Mouse (Mus musculus): Measurements from ENCODE around the gene Paxbp1.

Paxbp1 gene

DNA sequence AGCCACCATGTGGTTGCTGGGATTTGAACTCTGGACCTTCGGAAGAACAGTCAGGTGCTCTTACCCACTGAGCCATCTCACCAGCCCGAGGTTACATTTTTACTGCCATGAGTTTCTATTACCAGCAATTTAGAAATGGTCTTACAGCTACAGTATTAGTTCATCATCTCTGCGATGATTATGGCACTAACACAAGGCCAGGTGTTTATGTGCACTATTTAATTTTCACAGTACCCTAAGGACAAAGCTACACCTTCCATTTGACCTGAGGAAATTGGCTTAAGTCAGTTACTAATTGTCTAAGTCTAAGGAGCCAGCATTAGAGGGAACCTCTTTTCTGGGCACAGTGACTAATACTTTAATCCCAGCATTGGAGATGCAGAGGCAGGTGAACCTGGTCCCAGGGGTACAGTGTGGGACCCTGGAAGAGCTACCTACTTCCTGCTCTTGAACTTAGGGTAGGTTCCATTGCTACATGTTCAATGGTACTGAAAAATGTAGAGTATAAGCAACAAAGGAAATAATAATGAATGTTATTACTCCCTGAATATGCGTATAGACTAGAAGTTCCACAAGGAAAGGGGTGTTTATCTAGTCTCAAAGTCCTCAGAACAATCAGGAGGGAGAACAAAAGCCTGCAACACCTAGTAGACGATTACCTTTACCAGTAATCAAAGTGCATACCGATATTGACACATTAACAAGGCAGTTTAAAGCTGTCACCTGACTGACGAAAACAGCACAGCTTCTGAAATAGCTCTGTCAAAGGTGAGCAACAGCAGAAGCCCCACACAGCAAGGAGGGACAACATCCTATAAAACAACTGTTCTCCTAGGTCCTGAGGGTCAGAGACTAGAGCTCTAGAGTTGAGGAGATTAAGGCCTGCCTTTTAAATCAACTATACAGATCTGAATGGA, 47.8 kb downstream of the Paxbp1 start:
- DNase-seq (ENCODE audit: low read depth): no peak

- no peak for DNase-seq (ENCODE audit: low read depth)
Observed at GRCm38 (mm10) chr16:90995498-90995897, 48.8 kb downstream of the Paxbp1 start.

DNA sequence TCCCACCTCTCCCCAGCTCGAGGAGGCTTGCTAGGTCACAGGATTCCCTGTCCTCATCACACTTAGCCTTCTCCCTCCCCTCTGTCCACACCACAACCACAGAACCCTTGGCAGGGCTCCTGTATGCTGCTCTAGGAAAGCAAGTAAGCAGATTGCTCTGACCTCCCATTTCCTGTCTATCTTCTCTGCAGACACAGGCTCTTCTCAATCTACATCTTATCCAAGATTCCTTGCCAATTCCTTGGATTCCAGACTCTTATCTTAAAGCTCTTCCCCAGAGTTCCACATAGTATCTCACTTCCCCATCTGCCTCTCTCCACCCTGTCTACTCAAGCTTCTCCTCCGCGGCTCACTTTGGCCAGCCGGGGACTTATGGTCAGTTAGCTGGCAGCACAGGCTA, 49.3 kb downstream of the Paxbp1 start:
- DNase-seq (ENCODE audit: low read depth): no peak

GRCm38 (mm10) chr16:90989162-90989561, 55.2 kb downstream of the Paxbp1 start:
- DNase-seq (ENCODE audit: low read depth): no peak

- no peak for DNase-seq (ENCODE audit: low read depth)
Observed at GRCm38 (mm10) chr16:90988665-90989064, 55.7 kb downstream of the Paxbp1 start.

GRCm38 (mm10) chr16:90988039-90988438, 56.3 kb downstream of the Paxbp1 start:
- no peak for DNase-seq (ENCODE audit: low read depth)

- DNase-seq (ENCODE audit: low read depth): no peak
Observed at GRCm38 (mm10) chr16:90971004-90971403, 73.3 kb downstream of the Paxbp1 start.

GRCm38 (mm10) chr16:90966241-90966640, 78.1 kb downstream of the Paxbp1 start:
- no peak for DNase-seq (ENCODE audit: low read depth)

DNA sequence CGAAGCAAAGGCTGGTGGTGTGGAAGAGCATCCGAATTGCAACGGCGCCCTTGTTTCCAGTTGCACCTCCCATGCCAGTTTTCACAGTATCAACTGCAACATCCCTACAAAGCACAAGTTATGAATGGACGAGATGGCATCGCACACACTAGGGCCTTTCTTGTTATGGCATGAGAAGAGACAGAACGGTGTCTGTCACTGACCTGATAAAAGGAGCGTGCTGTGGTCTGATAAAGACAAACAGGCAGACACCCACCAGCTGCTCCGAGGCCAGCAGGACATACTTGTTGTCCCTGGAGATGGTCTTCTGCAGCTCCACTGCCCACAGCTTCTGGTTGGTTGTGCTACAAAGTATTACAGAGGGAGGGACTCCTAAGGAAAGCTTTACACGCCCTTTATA, 80.0 kb downstream of the Paxbp1 start:
- no peak for DNase-seq (ENCODE audit: low read depth)

All from induced T-regulatory cell, adult 2 months (primary cell).